Mouse (Mus musculus) kidney, adult 2 months (tissue): ENCODE measurements at regions not wholly inside any gene's neighbourhood (a gene's known extent, or its start where the extent isn't known, plus 50 kb on each side); places are given as distances from the start of the nearest gene placed in this dataset.

Experiments
- DNase-seq: peaks from one replicate; pipeline ENCODE4 v3.0.0; 2021
- H3K27ac ChIP-seq: fragments of 200-500 bp; 2 replicates; pipeline ENCODE4 v1.5.1; 2012; ENCODE audit warnings: low read depth, low read length, control low read depth, inconsistent platforms; ENCODE audit not compliant: insufficient read depth
- H3K27me3 ChIP-seq: fragments of 200-500 bp; replicated peaks from 2 replicates; pipeline ENCODE4 v1.6.1; 2012; ENCODE audit warnings: mild to moderate bottlenecking, moderate library complexity, low read length, inconsistent platforms; ENCODE audit not compliant: control insufficient read depth, insufficient read depth
- H3K36me3 ChIP-seq: fragments of 200-500 bp; 2 replicates; pipeline ENCODE4 v1.6.1; 2012; ENCODE audit warnings: mild to moderate bottlenecking, moderate library complexity, low read length, inconsistent platforms; ENCODE audit not compliant: control insufficient read depth, insufficient read depth
- H3K4me1 ChIP-seq: fragments of 200-500 bp; 2 replicates; pipeline ENCODE4 v1.6.1; 2011; ENCODE audit warnings: low read length; ENCODE audit not compliant: control insufficient read depth, insufficient read depth
- H3K4me3 ChIP-seq: fragments of 200-500 bp; 2 replicates; pipeline ENCODE4 v1.5.1; 2011; ENCODE audit warnings: mild to moderate bottlenecking, low read depth, low read length, control low read depth; ENCODE audit not compliant: insufficient read depth
- CTCF ChIP-seq: fragments of 200-500 bp; conservative IDR thresholded peaks from 2 replicates; pipeline ENCODE4 v1.5.1; 2011; ENCODE audit warnings: low read depth, mild to moderate bottlenecking, control low read depth, low read length, moderate library complexity, mixed read lengths; ENCODE audit not compliant: insufficient read depth, insufficient read length
- POLR2A ChIP-seq: fragments of 200-500 bp; IDR thresholded peaks from one replicate; pipeline ENCODE4 v1.6.1; 2011; ENCODE audit warnings: low read depth, low read length, control low read depth
- WGBS: fragments of 180-500 bp; shearing (Covaris S2); methylation state at CpG from one replicate; pipeline ENCODE4 v1.1.7; 2018; 5-methylcytosine and 5-hydroxymethylcytosine counted together

GRCm38 (mm10) chr13:40637269-40637668, 100.9 kb downstream of the Tfap2a start:
- Histone ChIP-seq H3K27ac (no peak overlapping the region), H3K4me1 (no peaks in the 10 kb centered on the region), H3K36me3 (no peaks in the 10 kb centered on the region), H3K27me3 (no peaks in the 10 kb centered on the region), H3K4me3 (no peak overlapping the region)
- no peak for DNase-seq
- WGBS, result 85% methylated on average over 6 of the region's 6 CpGs
- TF ChIP-seq CTCF (no peak), POLR2A (no peak)

- DNase-seq, result no peak
- Histone ChIP-seq H3K27ac (no peak overlapping the region), H3K36me3 (no peaks in the 10 kb centered on the region), H3K27me3 (no peaks in the 10 kb centered on the region), H3K4me1 (no peaks in the 10 kb centered on the region), H3K4me3 (no peak overlapping the region)
- 96% methylated on average over 20 of the region's 20 CpGs for WGBS
- no peak for TF ChIP-seq POLR2A
- no peak for TF ChIP-seq CTCF
Measured at GRCm38 (mm10) chr13:40617881-40618280, 120.3 kb downstream of the Tfap2a start.

GRCm38 (mm10) chr13:40608526-40608925, 129.7 kb downstream of the Tfap2a start:
- TF ChIP-seq POLR2A, result no peak
- no peak for TF ChIP-seq CTCF
- no peak overlapping the region for H3K27ac ChIP-seq
- no peaks in the 10 kb centered on the region for H3K36me3 ChIP-seq
- 86% methylated on average over 4 of the region's 4 CpGs for WGBS
- H3K27me3 ChIP-seq, result no peaks in the 10 kb centered on the region
- H3K4me3 ChIP-seq, result no peak overlapping the region
- no peak for DNase-seq
- no peaks in the 10 kb centered on the region for H3K4me1 ChIP-seq

GRCm38 (mm10) chr13:40606405-40607271, 131.5 kb downstream of the Tfap2a start:
- WGBS, result 22% methylated on average over 25 of the region's 25 CpGs

GRCm38 (mm10) chr13:40605686-40606404, 132.3 kb downstream of the Tfap2a start:
- DNase-seq, result no peak
- no peak overlapping the region for H3K27ac ChIP-seq
- no peaks in the 10 kb centered on the region for H3K27me3 ChIP-seq
- no peak overlapping the region for H3K4me3 ChIP-seq
- WGBS, result 49% methylated on average over 16 of the region's 16 CpGs
- no peaks in the 10 kb centered on the region for H3K36me3 ChIP-seq
- no peaks in the 10 kb centered on the region for H3K4me1 ChIP-seq
- no peak for TF ChIP-seq CTCF
- TF ChIP-seq POLR2A, result no peak

More at GRCm38 (mm10) chr13:40606405-40607271, 131.5 kb downstream of the Tfap2a start:
- Histone ChIP-seq H3K27ac (no peak overlapping the region), H3K4me1 (no peaks in the 10 kb centered on the region), H3K36me3 (no peaks in the 10 kb centered on the region), H3K27me3 (no peaks in the 10 kb centered on the region), H3K4me3 (no peak overlapping the region)
- no peak for DNase-seq
- TF ChIP-seq POLR2A, result no peak
- no peak for TF ChIP-seq CTCF

GRCm38 (mm10) chr13:40574981-40575745, 163.0 kb downstream of the Tfap2a start:
- no peaks in the 10 kb centered on the region; the same call in 1 of the 2 replicates for H3K27me3 ChIP-seq
- H3K4me1 ChIP-seq, result no peaks in the 10 kb centered on the region
- H3K4me3 ChIP-seq, result no peak overlapping the region
- H3K36me3 ChIP-seq, result no peaks in the 10 kb centered on the region
- H3K27ac ChIP-seq, result no peak overlapping the region
- TF ChIP-seq POLR2A, result no peak
- TF ChIP-seq CTCF, result no peak
- 74% methylated on average over 12 of the region's 12 CpGs for WGBS
- DNase-seq, result no peak
